Mouse (Mus musculus): ENCODE results near the gene Hist1h2bc.
A peak's percentile ranks its signal among the peaks of the same experiment; 100 is the strongest.

The Hist1h2bc gene

GRCm38 (mm10) chr13:23737091-23737490 is 53.1 kb downstream of the Hist1h2bc start:
- no peak for DNase-seq (ENCODE audit: low spot score in 2 of 2)

- DNase-seq (ENCODE audit: low spot score in 2 of 2) = no peak
Measured at GRCm38 (mm10) chr13:23738041-23738440, 54.0 kb downstream of the Hist1h2bc start.

- peak; percentile 86 to 89 for DNase-seq (ENCODE audit: low spot score in 2 of 2)
Measured at GRCm38 (mm10) chr13:23738677-23739068, 54.7 kb downstream of the Hist1h2bc start, which contains the start of gene Hist1h1c. Gene Hist1h1c (plus strand): TSS chr13:23738808.

- peak; percentile 90 to 92 for DNase-seq (ENCODE audit: low spot score in 2 of 2)
Measured at GRCm38 (mm10) chr13:23739069-23739921, 55.3 kb downstream of the Hist1h2bc start.

GRCm38 (mm10) chr13:23739922-23740252 is 55.9 kb downstream of the Hist1h2bc start:
- no peak for DNase-seq (ENCODE audit: low spot score in 2 of 2)

- no peak for DNase-seq (ENCODE audit: low spot score in 2 of 2)
Measured at GRCm38 (mm10) chr13:23740256-23740840, 56.3 kb downstream of the Hist1h2bc start.

- DNase-seq (ENCODE audit: low spot score in 2 of 2) = no peak
Measured at GRCm38 (mm10) chr13:23740910-23741309, 56.9 kb downstream of the Hist1h2bc start.

- DNase-seq (ENCODE audit: low spot score in 2 of 2) = no peak
Measured at GRCm38 (mm10) chr13:23742007-23742406, 58.0 kb downstream of the Hist1h2bc start.
